Mouse (Mus musculus) liver, embryonic 14.5 days (tissue): ENCODE measurements around the gene Parp11.

ENCODE experiments used
- CTCF ChIP-seq: IDR thresholded peaks from 2 replicates; pipeline ENCODE4 v1.5.1; 2016; ENCODE audit warnings: antibody characterized with exemption, low read depth, control low read depth
- EP300 ChIP-seq: IDR thresholded peaks from 2 replicates; pipeline ENCODE4 v1.6.1; 2016; ENCODE audit warnings: antibody characterized with exemption, low read depth

DNA sequence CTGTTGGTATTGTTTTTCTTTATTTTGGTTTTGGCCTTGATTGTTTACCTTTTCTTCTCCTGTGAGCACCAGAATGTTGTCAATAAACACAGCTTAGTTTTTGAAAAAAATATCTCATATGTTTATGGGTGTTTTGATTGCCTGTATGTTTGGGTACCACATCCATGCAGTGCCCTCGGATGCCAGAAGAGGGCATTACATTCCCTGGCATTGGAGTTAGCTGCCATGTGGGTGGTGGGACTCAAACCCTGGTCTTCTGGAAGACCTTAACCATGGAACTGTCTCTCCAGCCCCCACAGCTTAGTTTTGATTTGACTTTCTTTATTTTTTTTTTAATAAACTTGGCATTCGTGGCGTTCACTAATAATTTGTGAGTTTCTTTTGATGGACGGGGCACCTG, 8.8 kb downstream of the Parp11 start:
- peak; percentile 43 for TF ChIP-seq CTCF
- TF ChIP-seq EP300, result no peak
